Mouse (Mus musculus): ENCODE data around the gene Luc7l2. TPM values are rescaled to one million over a fixed set of nuclear protein-coding genes. Genes with fewer than 3 reads are reported as not detected.

Gene Luc7l2
- total and polyA plus RNA-seq, 2 experiments from 2014 or later: 36.7 to 54.3 TPM

GRCm38 (mm10) chr6:38624439-38624838 lies 73.3 kb downstream of the Luc7l2 start:
- no peak for ATAC-seq
- H3K36me3 ChIP-seq (ENCODE audit: insufficient read depth, low read length): no peaks in the 10 kb centered on the region; the same call in 1 of the 2 replicates
- peak; percentile 21 for DNase-seq (ENCODE audit: low spot score)
- no peaks in the 10 kb centered on the region for H3K27me3 ChIP-seq (ENCODE audit: insufficient read depth, low read length)
- no peaks in the 10 kb centered on the region for H3K9me3 ChIP-seq (ENCODE audit: low read length)
- 49% methylated on average over 1 of the region's 1 CpGs for WGBS
- H3K9ac ChIP-seq (replicated peaks; ENCODE audit: low read length): no peak overlapping the region
- H3K4me2 ChIP-seq (ENCODE audit: low read depth, low read length): no peak overlapping the region
- H3K27ac ChIP-seq: no peak overlapping the region
- H3K4me3 ChIP-seq (ENCODE audit: low read length): no peak overlapping the region
- no peaks in the 10 kb centered on the region for H3K4me1 ChIP-seq (ENCODE audit: insufficient read depth, low read length)
- no peak for TF ChIP-seq CTCF (IDR thresholded peaks at IDR 0.05; ENCODE audit: low read depth)

GRCm38 (mm10) chr6:38626086-38626485 lies 75.0 kb downstream of the Luc7l2 start:
- H3K27ac ChIP-seq: no peak overlapping the region
- 94% methylated on average over 5 of the region's 5 CpGs for WGBS
- no peaks in the 10 kb centered on the region; the same call in 1 of the 2 replicates for H3K36me3 ChIP-seq (ENCODE audit: insufficient read depth, low read length)
- H3K4me2 ChIP-seq (ENCODE audit: low read depth, low read length): no peak overlapping the region
- no peaks in the 10 kb centered on the region for H3K9me3 ChIP-seq (ENCODE audit: low read length)
- no peak for TF ChIP-seq CTCF (IDR thresholded peaks at IDR 0.05; ENCODE audit: low read depth)
- H3K27me3 ChIP-seq (ENCODE audit: insufficient read depth, low read length): no peaks in the 10 kb centered on the region
- ATAC-seq: no peak
- no peak overlapping the region for H3K9ac ChIP-seq (replicated peaks; ENCODE audit: low read length)
- no peak overlapping the region for H3K4me3 ChIP-seq (ENCODE audit: low read length)
- no peaks in the 10 kb centered on the region for H3K4me1 ChIP-seq (ENCODE audit: insufficient read depth, low read length)
- no peak for DNase-seq (ENCODE audit: low spot score)

GRCm38 (mm10) chr6:38627081-38627480 lies 75.9 kb downstream of the Luc7l2 start:
- no peak overlapping the region for H3K4me3 ChIP-seq (ENCODE audit: low read length)
- no peak overlapping the region for H3K4me2 ChIP-seq (ENCODE audit: low read depth, low read length)
- no peaks in the 10 kb centered on the region for H3K27me3 ChIP-seq (ENCODE audit: insufficient read depth, low read length)
- WGBS: 89% methylated on average over 4 of the region's 4 CpGs
- TF ChIP-seq CTCF (IDR thresholded peaks at IDR 0.05; ENCODE audit: low read depth): no peak
- H3K4me1 ChIP-seq (ENCODE audit: insufficient read depth, low read length): no peaks in the 10 kb centered on the region
- H3K9me3 ChIP-seq (ENCODE audit: low read length): no peaks in the 10 kb centered on the region
- H3K27ac ChIP-seq: no peak overlapping the region
- ATAC-seq (no peak), DNase-seq (ENCODE audit: low spot score) (no peak)
- no peak overlapping the region for H3K9ac ChIP-seq (replicated peaks; ENCODE audit: low read length)
- H3K36me3 ChIP-seq (ENCODE audit: insufficient read depth, low read length): no peaks in the 10 kb centered on the region; the same call in 1 of the 2 replicates

GRCm38 (mm10) chr6:38627486-38627885 lies 76.4 kb downstream of the Luc7l2 start:
- ATAC-seq (no peak), DNase-seq (ENCODE audit: low spot score) (no peak)
- Histone ChIP-seq H3K9ac (replicated peaks; ENCODE audit: low read length) (no peak overlapping the region), H3K4me2 (ENCODE audit: low read depth, low read length) (no peak overlapping the region), H3K36me3 (ENCODE audit: insufficient read depth, low read length) (no peaks in the 10 kb centered on the region; the same call in 1 of the 2 replicates), H3K27me3 (ENCODE audit: insufficient read depth, low read length) (no peaks in the 10 kb centered on the region), H3K9me3 (ENCODE audit: low read length) (no peaks in the 10 kb centered on the region), H3K27ac (no peak overlapping the region), H3K4me1 (ENCODE audit: insufficient read depth, low read length) (no peaks in the 10 kb centered on the region), H3K4me3 (ENCODE audit: low read length) (no peak overlapping the region)
- 82% methylated on average over 4 of the region's 4 CpGs for WGBS
- TF ChIP-seq CTCF (IDR thresholded peaks at IDR 0.05; ENCODE audit: low read depth): no peak

- Histone ChIP-seq H3K27ac (no peak overlapping the region), H3K9me3 (ENCODE audit: low read length) (no peaks in the 10 kb centered on the region), H3K4me3 (ENCODE audit: low read length) (no peak overlapping the region), H3K36me3 (ENCODE audit: insufficient read depth, low read length) (no peaks in the 10 kb centered on the region), H3K27me3 (ENCODE audit: insufficient read depth, low read length) (no peaks in the 10 kb centered on the region), H3K4me2 (ENCODE audit: low read depth, low read length) (no peak overlapping the region), H3K9ac (replicated peaks; ENCODE audit: low read length) (no peak overlapping the region), H3K4me1 (ENCODE audit: insufficient read depth, low read length) (no peaks in the 10 kb centered on the region)
- DNase-seq (ENCODE audit: low spot score): no peak
- WGBS: 93% methylated on average over 1 of the region's 1 CpGs
- no peak for TF ChIP-seq CTCF (IDR thresholded peaks at IDR 0.05; ENCODE audit: low read depth)
- ATAC-seq: no peak
Observed at GRCm38 (mm10) chr6:38629556-38629955, 78.4 kb downstream of the Luc7l2 start.

GRCm38 (mm10) chr6:38632826-38633225 lies 81.7 kb downstream of the Luc7l2 start:
- ATAC-seq: no peak
- no peak for DNase-seq (ENCODE audit: low spot score)
- Histone ChIP-seq H3K9ac (replicated peaks; ENCODE audit: low read length) (no peak overlapping the region), H3K4me2 (ENCODE audit: low read depth, low read length) (no peak overlapping the region), H3K9me3 (ENCODE audit: low read length) (no peaks in the 10 kb centered on the region), H3K4me3 (ENCODE audit: low read length) (no peak overlapping the region), H3K4me1 (ENCODE audit: insufficient read depth, low read length) (peaks cover 7% of the 10 kb centered on the region; the same call in 1 of the 2 replicates), H3K36me3 (ENCODE audit: insufficient read depth, low read length) (no peaks in the 10 kb centered on the region), H3K27ac (no peak overlapping the region), H3K27me3 (ENCODE audit: insufficient read depth, low read length) (peaks cover 14% of the 10 kb centered on the region; the same call in 1 of the 2 replicates)
- WGBS: 92% methylated on average over 2 of the region's 2 CpGs
- no peak for TF ChIP-seq CTCF (IDR thresholded peaks at IDR 0.05; ENCODE audit: low read depth)

- 85% methylated on average over 8 of the region's 8 CpGs for WGBS
- no peak for DNase-seq (ENCODE audit: low spot score)
Observed at GRCm38 (mm10) chr6:38634461-38634860, 83.3 kb downstream of the Luc7l2 start.

More at GRCm38 (mm10) chr6:38634461-38634860, 83.3 kb downstream of the Luc7l2 start:
- Histone ChIP-seq H3K27me3 (ENCODE audit: insufficient read depth, low read length) (peaks cover 24% of the 10 kb centered on the region; the same call in 1 of the 2 replicates), H3K4me2 (ENCODE audit: low read depth, low read length) (no peak overlapping the region), H3K9me3 (ENCODE audit: low read length) (no peaks in the 10 kb centered on the region), H3K9ac (replicated peaks; ENCODE audit: low read length) (no peak overlapping the region), H3K4me1 (ENCODE audit: insufficient read depth, low read length) (peaks cover 7% of the 10 kb centered on the region; the same call in 1 of the 2 replicates), H3K4me3 (ENCODE audit: low read length) (no peak overlapping the region), H3K27ac (no peak overlapping the region), H3K36me3 (ENCODE audit: insufficient read depth, low read length) (no peaks in the 10 kb centered on the region)
- no peak for TF ChIP-seq CTCF (IDR thresholded peaks at IDR 0.05; ENCODE audit: low read depth)
- ATAC-seq: no peak
